Mouse (Mus musculus): ENCODE results near the gene Olfr1199.

DNA sequence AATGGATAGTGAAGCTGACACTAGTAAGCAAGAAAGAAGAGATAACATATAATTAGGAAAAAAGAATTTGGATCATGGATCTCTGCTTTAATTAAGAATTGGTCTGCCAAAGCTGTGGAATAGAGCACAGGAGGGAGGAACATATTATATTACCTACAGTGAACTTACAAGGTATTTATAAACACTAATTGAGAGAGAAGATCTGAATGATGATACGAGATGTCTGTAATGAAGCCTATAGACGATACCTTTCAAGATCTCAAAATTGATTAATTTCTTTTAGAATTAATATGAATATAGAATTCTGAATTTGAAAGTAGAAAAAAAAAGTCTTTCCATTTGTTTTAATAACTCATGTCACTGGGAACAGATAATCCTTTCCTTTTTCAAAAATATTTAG, at the start of gene Olfr1199:
- no peak for TF ChIP-seq CTCF (IDR thresholded peaks at IDR 0.05; ENCODE audit: extremely low read depth, insufficient read length, insufficient replicate concordance, low read depth, low read length)
- no peak for TF ChIP-seq POLR2A (IDR thresholded peaks at IDR 0.05; ENCODE audit: low read depth, low read length)

Data from small intestine, adult 2 months (tissue).